Mouse (Mus musculus) CD4-positive, CD25-positive, alpha-beta regulatory T cell (primary cell): ENCODE results near the gene Gm20828. TPM values are rescaled to one million over a fixed set of nuclear protein-coding genes. Genes with fewer than 3 reads are reported as not detected.

ENCODE experiments used
- polyA plus RNA-seq: library from polyadenylated mRNA; unstranded; fragments of 100-300 nt; shearing (Covaris generic); gene quantifications from one replicate; pipeline ENCODE4 v1.2.1, GENCODE M21; 2017

Gm20828 gene
- not detected for polyA plus RNA-seq

DNA sequence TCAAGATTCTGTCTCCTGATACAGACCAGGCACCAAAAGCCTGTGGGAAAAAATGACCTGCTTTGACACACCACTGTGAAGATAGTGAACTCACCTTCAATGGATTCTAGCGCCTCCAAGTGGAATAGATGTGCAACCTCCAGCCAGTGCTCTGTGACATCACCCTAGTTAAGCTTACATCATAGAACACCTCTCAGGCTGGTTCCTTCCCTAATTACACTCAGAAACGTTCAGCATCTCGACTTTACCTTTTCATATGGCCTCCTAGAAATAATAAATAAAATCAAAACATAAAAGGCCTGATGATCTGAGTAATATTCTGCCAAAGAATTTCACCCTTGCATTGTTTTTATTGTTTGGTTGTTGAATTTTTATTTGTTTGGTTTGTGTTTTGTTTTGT lies at the start of gene Gm20828:
Gm20828 (minus strand) TSS at position 101 of the 400 bp plus-strand sequence.

